Mouse (Mus musculus): Measurements from ENCODE around the gene Tcf7.
"Not testable (repeated sequence)": the region's sequence is repeated elsewhere in the genome, so short reads cannot be mapped to it uniquely, and the experiment has no call there.

Gene Tcf7

DNA sequence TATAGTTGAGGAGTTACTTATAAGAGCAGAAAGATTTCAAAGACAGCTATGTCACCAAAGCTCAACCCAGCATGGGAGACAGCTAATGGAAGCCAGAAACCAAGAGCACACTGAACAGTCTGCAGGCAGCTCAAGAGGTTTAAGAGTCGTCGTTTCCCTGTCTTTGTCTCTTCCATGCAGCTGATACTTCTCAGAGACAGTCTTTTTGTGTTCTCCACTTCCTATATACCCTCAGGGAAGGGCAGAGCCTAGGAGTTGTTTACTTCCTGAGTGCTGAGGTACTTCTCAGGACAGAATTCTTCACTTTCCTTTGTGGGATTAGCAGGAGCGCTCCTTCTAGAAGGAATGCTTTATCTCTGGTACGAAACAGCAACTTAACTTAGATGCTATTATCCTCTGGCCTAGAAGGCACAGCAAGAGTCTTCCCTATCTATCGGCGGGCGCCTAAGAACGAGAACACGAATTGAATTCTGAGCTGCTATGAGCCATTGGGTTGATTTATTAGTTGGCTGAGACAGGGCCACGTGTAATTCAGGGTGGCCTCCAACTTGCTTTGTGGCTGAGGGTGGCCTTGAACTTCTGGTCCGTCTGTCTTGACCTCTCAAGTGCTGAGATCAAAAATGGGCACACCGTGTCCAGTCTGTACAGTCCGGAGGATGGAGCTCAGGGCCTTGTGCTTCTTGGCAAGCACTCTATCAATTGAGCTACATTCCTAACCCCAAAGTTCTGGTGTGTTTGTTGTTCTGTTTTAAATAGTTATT lies 55.2 kb downstream of the Tcf7 start:
- no peak for DNase-seq (ENCODE audit: low spot score)

DNA sequence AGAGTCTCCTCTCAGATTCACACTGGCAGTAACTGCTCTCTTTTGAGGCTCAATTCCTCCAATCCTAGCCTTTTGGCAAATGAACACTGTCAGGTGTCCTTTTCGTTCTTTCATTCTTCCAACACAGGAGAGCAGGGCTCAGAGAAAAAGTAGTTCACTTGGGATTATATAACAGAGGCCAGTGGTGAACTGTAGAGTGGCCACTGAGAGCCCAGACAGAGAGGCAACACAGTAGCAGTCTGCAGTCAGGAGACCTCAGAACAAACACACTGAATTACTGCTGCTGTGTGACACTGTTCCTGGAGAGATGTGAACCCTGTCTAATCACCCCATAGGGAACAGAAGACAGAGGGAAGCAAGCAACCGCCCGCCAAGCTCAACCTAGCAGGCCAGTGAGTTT lies 55.8 kb downstream of the Tcf7 start:
- no peak for DNase-seq (ENCODE audit: low spot score)

DNA sequence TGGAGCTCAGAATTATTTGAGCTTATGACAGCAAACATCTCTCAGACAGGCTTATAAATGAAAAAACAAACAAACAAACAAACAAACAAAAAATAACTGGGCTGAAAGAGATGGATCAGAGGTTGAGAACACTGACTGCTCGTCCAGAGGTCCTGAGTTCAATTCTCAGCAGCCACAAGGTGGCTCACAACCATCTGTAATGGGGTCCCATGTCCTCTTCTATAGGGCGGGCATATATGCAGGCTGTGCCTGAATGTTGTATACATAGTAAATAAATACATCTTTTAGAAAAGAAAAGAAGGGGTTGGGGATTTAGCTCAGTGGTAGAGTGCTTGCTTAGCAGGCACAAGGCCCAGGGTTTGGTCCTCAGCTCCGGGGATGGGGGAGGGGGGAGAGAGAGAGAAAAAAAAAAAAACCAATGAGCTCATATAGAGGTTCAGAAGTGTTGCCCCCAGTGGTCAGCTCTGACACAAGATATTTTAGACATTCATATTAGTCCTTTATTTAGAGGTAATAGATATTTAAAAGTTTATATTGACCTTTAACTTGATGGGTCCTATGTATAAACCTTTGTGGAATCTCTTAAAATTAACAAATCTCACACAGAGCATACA lies 56.7 kb downstream of the Tcf7 start:
- DNase-seq (ENCODE audit: low spot score) = no peak

DNA sequence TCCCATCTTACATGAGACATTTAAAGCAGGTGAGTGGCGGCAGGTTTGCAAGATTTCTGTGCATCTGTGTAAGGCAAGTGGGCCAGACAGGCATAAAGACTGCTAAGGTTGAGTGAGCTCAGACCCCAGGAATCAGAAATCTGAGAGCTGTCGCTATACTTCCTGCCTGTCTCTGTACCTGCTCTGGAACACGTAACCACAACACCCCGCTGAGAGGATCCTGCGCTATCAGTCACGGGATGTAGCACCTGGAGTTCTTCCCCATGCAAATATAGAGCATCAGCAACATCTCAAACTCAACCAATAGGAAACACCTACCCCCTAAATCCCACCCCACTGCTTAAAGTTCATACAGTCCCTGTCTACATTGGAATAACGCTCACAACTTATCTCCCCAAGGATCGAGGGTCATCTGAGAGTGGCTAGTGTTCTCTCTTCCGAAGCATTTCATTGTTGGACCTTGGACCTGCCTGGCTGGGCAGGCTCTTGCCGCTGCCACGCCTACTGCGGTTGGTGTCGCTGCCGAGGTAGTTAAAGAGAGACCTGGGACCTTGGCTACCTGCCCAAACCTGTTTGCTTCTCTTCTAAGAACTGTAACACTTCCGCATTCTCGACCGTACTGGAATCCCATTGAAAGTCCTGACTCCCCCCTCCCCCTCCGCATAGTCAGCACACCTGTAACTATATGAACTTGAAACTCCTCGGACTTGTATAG lies 58.7 kb downstream of the Tcf7 start:
- no peak for DNase-seq (ENCODE audit: low spot score)

DNA sequence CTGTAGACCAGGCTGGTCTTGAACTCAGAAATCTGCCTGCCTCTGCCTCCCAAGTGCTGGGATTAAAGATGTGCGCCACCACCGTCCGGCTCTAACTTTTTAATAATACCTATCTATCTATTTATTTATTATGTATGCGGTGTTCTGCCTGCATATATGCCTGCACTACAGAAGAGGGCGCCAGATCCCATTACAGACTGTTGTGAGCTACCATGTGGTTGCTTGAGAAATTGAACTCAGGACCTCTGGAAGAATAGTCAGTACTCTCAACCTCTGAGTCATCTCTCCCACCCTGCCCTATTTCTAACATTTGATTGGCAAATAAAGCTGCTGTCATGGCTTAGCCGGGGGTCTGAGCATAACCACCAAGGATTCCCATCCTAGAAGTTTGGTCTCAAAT lies 59.9 kb downstream of the Tcf7 start:
- DNase-seq (ENCODE audit: low spot score) = no peak

- not testable (repeated sequence) for DNase-seq (ENCODE audit: low spot score)
Measured at GRCm38 (mm10) chr11:52221921-52222320, 60.9 kb downstream of the Tcf7 start.

- DNase-seq (ENCODE audit: low spot score) = peak; percentile 26
Measured at GRCm38 (mm10) chr11:52220282-52220681, 62.5 kb downstream of the Tcf7 start.

GRCm38 (mm10) chr11:52213887-52214286 lies 68.9 kb downstream of the Tcf7 start, which contains the start of gene Olfr1371:
Gene Olfr1371, minus strand, starts transcription at chr11:52213987.
- no peak for DNase-seq (ENCODE audit: low spot score)
